Mouse (Mus musculus) MEL (cell line): Measurements from ENCODE around the gene Pimreg.

Experiments
- BHLHE40 ChIP-seq: IDR thresholded peaks from 2 replicates; pipeline ENCODE4 v1.6.1; 2012; ENCODE audit warnings: low read depth, mild to moderate bottlenecking, inconsistent platforms, low read length, improper control_type of control experiment, borderline replicate concordance
- CHD1 ChIP-seq: IDR thresholded peaks from 2 replicates; pipeline ENCODE4 v1.6.1; 2012; ENCODE audit warnings: low read depth, mild to moderate bottlenecking, inconsistent platforms, low read length, improper control_type of control experiment
- CTCF ChIP-seq, 3 experiments: IDR thresholded peaks in 2 of 3; conservative IDR thresholded peaks in 1 of 3; 2 replicates each; pipeline ENCODE4 v1.5.1; 2011 to 2012; ENCODE audit warnings: low read length in 3 of 3, low read depth in 2 of 3, mild to moderate bottlenecking in 2 of 3, improper control_type of control experiment in 1 of 3, inconsistent platforms in 1 of 3, mixed read lengths in 1 of 3, moderate library complexity in 1 of 3; ENCODE audit not compliant: control insufficient read depth in 1 of 3, insufficient read depth in 1 of 3, poor library complexity in 1 of 3, severe bottlenecking in 1 of 3
- ETS1 ChIP-seq: IDR thresholded peaks from 2 replicates; pipeline ENCODE4 v1.6.1; 2012; ENCODE audit warnings: low read depth, mild to moderate bottlenecking, inconsistent platforms, low read length, improper control_type of control experiment, moderate library complexity
- HCFC1 ChIP-seq: IDR thresholded peaks from 2 replicates; pipeline ENCODE4 v1.6.1; 2012; ENCODE audit warnings: low read depth, mild to moderate bottlenecking, inconsistent platforms, low read length, improper control_type of control experiment, moderate library complexity
- MAFK ChIP-seq: IDR thresholded peaks from 2 replicates; pipeline ENCODE4 v1.6.1; 2011; ENCODE audit warnings: low read depth, mild to moderate bottlenecking, low read length, improper control_type of control experiment, borderline replicate concordance
- MAX ChIP-seq: IDR thresholded peaks from 2 replicates; pipeline ENCODE4 v1.6.1; 2011; ENCODE audit warnings: low read length, improper control_type of control experiment
- MAZ ChIP-seq: IDR thresholded peaks from 2 replicates; pipeline ENCODE4 v1.6.1; 2012; ENCODE audit warnings: low read depth, mild to moderate bottlenecking, inconsistent platforms, low read length, improper control_type of control experiment
- MYC ChIP-seq: IDR thresholded peaks from 2 replicates; pipeline ENCODE4 v1.6.1; 2011; ENCODE audit warnings: low read depth, mild to moderate bottlenecking, low read length, improper control_type of control experiment, moderate library complexity
- NELFE ChIP-seq: IDR thresholded peaks from 2 replicates; pipeline ENCODE4 v1.6.1; 2011; ENCODE audit warnings: low read depth, low read length, improper control_type of control experiment
- NRF1 ChIP-seq: IDR thresholded peaks from 2 replicates; pipeline ENCODE4 v1.6.1; 2014; ENCODE audit warnings: low read depth, mild to moderate bottlenecking, inconsistent platforms, low read length, improper control_type of control experiment, moderate library complexity; ENCODE audit not compliant: poor library complexity, insufficient read depth, severe bottlenecking
- POLR2A ChIP-seq, 2 experiments: IDR thresholded peaks; 2 replicates each; pipeline ENCODE4 v1.6.1; 2011 to 2012; ENCODE audit warnings: low read length in 2 of 2, mild to moderate bottlenecking in 2 of 2, control low read depth in 1 of 2, improper control_type of control experiment in 1 of 2, low read depth in 1 of 2, moderate library complexity in 1 of 2; ENCODE audit not compliant: control insufficient read depth in 1 of 2, insufficient read depth in 1 of 2, poor library complexity in 1 of 2
- TCF12 ChIP-seq: IDR thresholded peaks from 2 replicates; pipeline ENCODE4 v1.6.1; 2014; ENCODE audit warnings: low read depth, mild to moderate bottlenecking, inconsistent platforms, low read length, improper control_type of control experiment, moderate library complexity
- ZNF384 ChIP-seq: IDR thresholded peaks from 2 replicates; pipeline ENCODE4 v1.6.1; 2012; ENCODE audit warnings: low read depth, mild to moderate bottlenecking, inconsistent platforms, low read length, improper control_type of control experiment

DNA sequence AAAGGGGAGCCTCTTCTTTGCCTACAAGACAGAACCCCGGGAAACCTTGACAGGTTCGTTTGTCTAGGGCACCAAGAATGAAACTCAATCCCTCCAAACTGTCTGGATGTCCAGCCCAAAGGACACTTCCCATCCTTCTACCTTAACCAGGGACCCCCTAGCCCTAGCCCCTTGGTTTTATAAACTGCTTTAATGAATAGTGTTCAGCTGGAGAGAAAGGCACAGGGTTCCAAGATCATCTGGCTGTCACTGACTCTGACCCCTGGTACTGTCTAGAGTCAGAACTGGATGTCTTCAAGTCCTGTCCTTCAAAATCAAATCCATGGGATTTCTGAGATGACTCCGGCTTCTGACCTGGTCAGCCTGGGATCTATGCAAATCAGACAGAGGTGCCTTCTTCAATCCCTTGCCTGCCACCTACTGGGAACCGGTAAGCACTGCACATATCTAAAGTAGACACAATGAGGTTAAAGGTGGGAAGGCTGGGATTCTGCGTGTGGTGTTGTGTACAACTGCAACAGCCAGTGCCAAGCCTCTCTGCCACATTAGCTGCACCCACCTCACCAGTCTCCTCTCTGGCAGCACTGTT lies 17.5 kb upstream of the Pimreg start:
- no peak for TF ChIP-seq MAX
- TF ChIP-seq MAZ, result no peak
- TF ChIP-seq POLR2A (IDR thresholded peaks at IDR 0.05; ENCODE audit: control insufficient read depth in 1 of 2, insufficient read depth in 1 of 2, low read depth in 1 of 2, low read length in 2 of 2, poor library complexity in 1 of 2), result no peak
- no peak for TF ChIP-seq NELFE
- TF ChIP-seq CHD1, result no peak
- TF ChIP-seq CTCF (IDR thresholded peaks at IDR 0.05 in 2 of 3, conservative IDR thresholded peaks at IDR 0.05 in 1 of 3; ENCODE audit: control insufficient read depth in 1 of 3, insufficient read depth in 1 of 3, low read depth in 2 of 3, low read length in 3 of 3, poor library complexity in 1 of 3, severe bottlenecking in 1 of 3), result peak; percentile 56 to 70 (median 68)
- no peak for TF ChIP-seq BHLHE40
- TF ChIP-seq ZNF384, result no peak
- no peak for TF ChIP-seq TCF12
- no peak for TF ChIP-seq HCFC1
- TF ChIP-seq MYC, result no peak
- no peak for TF ChIP-seq MAFK
- no peak for TF ChIP-seq ETS1
- 0 out of 2 replicates have a peak, but pooled peaks have one; percentile 4 for TF ChIP-seq NRF1
